ENCODE assay signal across 9 mouse cellular contexts in genomic region chr17:35168541-35169207, GRCm38 (mm10). TPM values are rescaled to one million over a fixed set of nuclear protein-coding genes. Genes with fewer than 3 reads are reported as not detected.
DNase-seq lines count a peak whose midpoint lies in the region; ATAC-seq lines count a peak whose summit lies in the region.
"Had no signal": no experiment of that assay in that cellular context is flagged by ENCODE, and none has a peak within 500 bp of the region (broad histone marks: within the 10 kb centered on the region; RNA-seq: fewer than 3 reads in every experiment).

No protein-coding gene starts in this region.

- no peak overlapping the region for H3K9ac ChIP-seq in embryonic facial prominence, embryonic 11.5 days (replicated peaks; ENCODE audit: low read length)
- H3K9ac ChIP-seq in neural tube, embryonic 13.5 days, result no peak overlapping the region
- peak overlapping the region; percentile 31; the same call in 1 of the 2 replicates for H3K9ac ChIP-seq in hindbrain, embryonic 14.5 days

- H3K4me3 ChIP-seq in embryonic facial prominence, embryonic 11.5 days (ENCODE audit: low read depth, low read length), result no peak overlapping the region
- no peak overlapping the region for H3K4me3 ChIP-seq in embryonic facial prominence, embryonic 10.5 days
- H3K4me3 ChIP-seq in neural tube, embryonic 13.5 days, result no peak overlapping the region
- no peak overlapping the region for H3K4me3 ChIP-seq in hindbrain, embryonic 14.5 days (replicated peaks; ENCODE audit: low read length)

- WGBS in embryonic facial prominence, embryonic 11.5 days, result 22% methylated on average over 4 of the region's 4 CpGs
- 23% methylated on average over 4 of the region's 4 CpGs for WGBS in embryonic facial prominence, embryonic 10.5 days
- WGBS in neural tube, embryonic 13.5 days, result 13% methylated on average over 4 of the region's 4 CpGs
- WGBS in hindbrain, embryonic 14.5 days, result 28% methylated on average over 4 of the region's 4 CpGs

- H3K36me3 ChIP-seq in embryonic facial prominence, embryonic 11.5 days (replicated peaks; ENCODE audit: control insufficient read depth, insufficient read depth, low read depth, low read length), result no peaks in the 10 kb centered on the region
- H3K36me3 ChIP-seq in embryonic facial prominence, embryonic 10.5 days (replicated peaks), result no peaks in the 10 kb centered on the region
- no peaks in the 10 kb centered on the region for H3K36me3 ChIP-seq in neural tube, embryonic 13.5 days
- no peaks in the 10 kb centered on the region for H3K36me3 ChIP-seq in hindbrain, embryonic 14.5 days (replicated peaks; ENCODE audit: control insufficient read depth, insufficient read depth)

- ATAC-seq in embryonic facial prominence, embryonic 11.5 days (replicated peaks; ENCODE audit: insufficient number of reproducible peaks, low FRiP score, low TSS enrichment, low read depth), result no peak
- ATAC-seq in neural tube, embryonic 13.5 days (ENCODE audit: low read depth), result no peak
- no peak for ATAC-seq in hindbrain, embryonic 14.5 days (ENCODE audit: low FRiP score)

- no peaks in the 10 kb centered on the region for H3K4me1 ChIP-seq in embryonic facial prominence, embryonic 11.5 days (ENCODE audit: control insufficient read depth, insufficient read depth, low read length)
- H3K4me1 ChIP-seq in embryonic facial prominence, embryonic 10.5 days, result peaks cover 12% of the 10 kb centered on the region
- peaks cover 15% of the 10 kb centered on the region for H3K4me1 ChIP-seq in neural tube, embryonic 13.5 days (replicated peaks)
- H3K4me1 ChIP-seq in hindbrain, embryonic 14.5 days (replicated peaks; ENCODE audit: control insufficient read depth, insufficient read depth, low read length), result peaks cover 10% of the 10 kb centered on the region

- H3K9me3 ChIP-seq in embryonic facial prominence, embryonic 11.5 days (replicated peaks; ENCODE audit: control insufficient read depth, low read length), result no peaks in the 10 kb centered on the region
- no peaks in the 10 kb centered on the region for H3K9me3 ChIP-seq in embryonic facial prominence, embryonic 10.5 days
- no peaks in the 10 kb centered on the region for H3K9me3 ChIP-seq in neural tube, embryonic 13.5 days
- no peaks in the 10 kb centered on the region for H3K9me3 ChIP-seq in hindbrain, embryonic 14.5 days (ENCODE audit: control insufficient read depth, low read length)

- DNase-seq in embryonic facial prominence, embryonic 11.5 days (ENCODE audit: low spot score), result peak; percentile 84
- DNase-seq in embryonic facial prominence, embryonic 10.5 days (ENCODE audit: low spot score), result no peak
- DNase-seq in neural tube, embryonic 10.5 days (ENCODE audit: extremely low spot score, low spot score), result no peak
- DNase-seq in hindbrain, embryonic 14.5 days (ENCODE audit: low spot score), result peak; percentile 87
- DNase-seq in thymus, postnatal 25 days, result peak; percentile 37
- no peak for DNase-seq in spleen, postnatal 4 days (ENCODE audit: low spot score in 2 of 2)
- DNase-seq in ovary, postnatal 36 days (ENCODE audit: low spot score), result no peak

- H3K4me2 ChIP-seq in embryonic facial prominence, embryonic 11.5 days (ENCODE audit: low read depth, low read length), result no peak overlapping the region
- H3K4me2 ChIP-seq in neural tube, embryonic 13.5 days, result no peak overlapping the region
- no peak overlapping the region for H3K4me2 ChIP-seq in hindbrain, embryonic 14.5 days (replicated peaks)

- no peak overlapping the region for H3K27ac ChIP-seq in embryonic facial prominence, embryonic 11.5 days (replicated peaks; ENCODE audit: low read depth, low read length)
- H3K27ac ChIP-seq in embryonic facial prominence, embryonic 10.5 days (replicated peaks), result no peak overlapping the region
- H3K27ac ChIP-seq in neural tube, embryonic 13.5 days (replicated peaks), result peak overlapping the region; percentile 49; the same call in 1 of the 2 replicates
- H3K27ac ChIP-seq in hindbrain, embryonic 14.5 days, result no peak overlapping the region
- H3K27ac ChIP-seq: macrophage had no signal

- H3K27me3 ChIP-seq in embryonic facial prominence, embryonic 11.5 days (ENCODE audit: control insufficient read depth, insufficient read depth, low read length), result no peaks in the 10 kb centered on the region
- H3K27me3 ChIP-seq in embryonic facial prominence, embryonic 10.5 days (replicated peaks; ENCODE audit: low read depth, poor library complexity, severe bottlenecking), result no peaks in the 10 kb centered on the region
- no peaks in the 10 kb centered on the region for H3K27me3 ChIP-seq in neural tube, embryonic 13.5 days
- H3K27me3 ChIP-seq in hindbrain, embryonic 14.5 days (ENCODE audit: control insufficient read depth, insufficient read depth, low read length), result no peaks in the 10 kb centered on the region

RNA-seq across cellular contexts. Expression of gene Prrc2a, which starts 4.0 kb away (rescaled TPM):
- polyA plus RNA-seq in embryonic facial prominence, embryonic 11.5 days (2014; fragmentation: Nextera tagmentation; extraction: Ambion mirVana), result 131 and 144 TPM in 2 replicates
- 203 and 205 TPM in 2 replicates for polyA plus RNA-seq in embryonic facial prominence, embryonic 10.5 days (2016; fragmentation: Nextera tagmentation; extraction: Ambion mirVana)
- 178 and 185 TPM in 2 replicates for polyA plus RNA-seq in neural tube, embryonic 13.5 days (2015; fragmentation: Nextera tagmentation; extraction: Ambion mirVana)
- 152 and 168 TPM in 2 replicates for polyA plus RNA-seq in hindbrain, embryonic 14.5 days (2014; fragmentation: Nextera tagmentation; extraction: Ambion mirVana)

RNA-seq across cellular contexts. Expression of gene Aif1, which starts 7.2 kb away (rescaled TPM):
- polyA plus RNA-seq in embryonic facial prominence, embryonic 11.5 days (2014; fragmentation: Nextera tagmentation; extraction: Ambion mirVana), result 6.1 and 7.9 TPM in 2 replicates
- polyA plus RNA-seq in embryonic facial prominence, embryonic 10.5 days (2016; fragmentation: Nextera tagmentation; extraction: Ambion mirVana), result 2.9 and 3.9 TPM in 2 replicates
- polyA plus RNA-seq in neural tube, embryonic 13.5 days (2015; fragmentation: Nextera tagmentation; extraction: Ambion mirVana), result 11.4 and 12.7 TPM in 2 replicates
- polyA plus RNA-seq in hindbrain, embryonic 14.5 days (2014; fragmentation: Nextera tagmentation; extraction: Ambion mirVana), result 7.8 and 8.7 TPM in 2 replicates

RNA-seq across cellular contexts. Expression of gene Lst1, which starts 19.6 kb away (rescaled TPM):
- polyA plus RNA-seq in embryonic facial prominence, embryonic 11.5 days (2014; fragmentation: Nextera tagmentation; extraction: Ambion mirVana), result 3.8 and 6.1 TPM in 2 replicates
- polyA plus RNA-seq in embryonic facial prominence, embryonic 10.5 days (2016; fragmentation: Nextera tagmentation; extraction: Ambion mirVana), result 2.6 and 6.9 TPM in 2 replicates
- polyA plus RNA-seq in neural tube, embryonic 13.5 days (2015; fragmentation: Nextera tagmentation; extraction: Ambion mirVana), result 7.8 and 8.9 TPM in 2 replicates
- 8.2 and 13.3 TPM in 2 replicates for polyA plus RNA-seq in hindbrain, embryonic 14.5 days (2014; fragmentation: Nextera tagmentation; extraction: Ambion mirVana)

RNA-seq across cellular contexts. Expression of gene Ltb, which starts 25.6 kb away (rescaled TPM):
- polyA plus RNA-seq in embryonic facial prominence, embryonic 11.5 days (2014; fragmentation: Nextera tagmentation; extraction: Ambion mirVana), result 0.32 and 0.48 TPM in 2 replicates
- polyA plus RNA-seq in embryonic facial prominence, embryonic 10.5 days (2016; fragmentation: Nextera tagmentation; extraction: Ambion mirVana), result 0.16 and 0.34 TPM in 2 replicates
- polyA plus RNA-seq in neural tube, embryonic 13.5 days (2015; fragmentation: Nextera tagmentation; extraction: Ambion mirVana), result 0.22 and 0.58 TPM in 2 replicates
- 0.29 and 0.39 TPM in 2 replicates for polyA plus RNA-seq in hindbrain, embryonic 14.5 days (2014; fragmentation: Nextera tagmentation; extraction: Ambion mirVana)

RNA-seq across cellular contexts. Expression of gene Tnf, which starts 33.1 kb away (rescaled TPM):
- not detected in 2 replicates for polyA plus RNA-seq in embryonic facial prominence, embryonic 11.5 days (2014; fragmentation: Nextera tagmentation; extraction: Ambion mirVana)
- not detected in 2 replicates for polyA plus RNA-seq in embryonic facial prominence, embryonic 10.5 days (2016; fragmentation: Nextera tagmentation; extraction: Ambion mirVana)
- polyA plus RNA-seq in neural tube, embryonic 13.5 days (2015; fragmentation: Nextera tagmentation; extraction: Ambion mirVana), result 0.13 TPM in 1 of 2 replicates, not detected in the other
- polyA plus RNA-seq in hindbrain, embryonic 14.5 days (2014; fragmentation: Nextera tagmentation; extraction: Ambion mirVana), result not detected in 2 replicates

Comparison
In these comparisons a context has a peak if more than half of its experiments do, and no peak if none do; other contexts are left out.
1. DNase-seq: peak in embryonic facial prominence, embryonic 11.5 days (single experiment), hindbrain, embryonic 14.5 days (single experiment) and thymus, postnatal 25 days (single experiment); none in embryonic facial prominence, embryonic 10.5 days (single experiment), neural tube, embryonic 10.5 days (single experiment), spleen, postnatal 4 days (0 of 2) and ovary, postnatal 36 days (single experiment).